Mouse (Mus musculus) left cerebral cortex, postnatal 14 days (tissue): ENCODE measurements around the gene Cacna1i. TPM values are rescaled to one million over a fixed set of nuclear protein-coding genes. Genes with fewer than 3 reads are reported as not detected.
A peak's percentile ranks its signal among the peaks of the same experiment; 100 is the strongest.

ENCODE experiments used
- DNase-seq, 2 experiments: peaks; one replicate each; pipeline ENCODE4 v3.0.0; 2021 to 2022; ENCODE audit warnings: low spot score in 2 of 2, mixed read lengths in 1 of 2
- intact Hi-C: fragments of 180-260 bp; cut with DNase I; formaldehyde crosslinking; loops from one replicate; pipeline ENCODE4 v1.15.1; 2025
- long read RNA-seq, 2 experiments: library from polyadenylated mRNA; stranded (forward); transcript quantifications; one replicate each; pipeline ENCODE4 v2.0.0; 2021
- total RNA-seq, 2 experiments: library from RNA; stranded (reverse); gene quantifications; 2 replicates each; pipeline ENCODE4 v1.2.3; 2021

The Cacna1i gene
- total RNA-seq: 100 to 1,000 TPM in 1 of 2 experiments, 10 to 100 TPM in 1; 85.0 to 100 TPM
- long read RNA-seq, experiment 1, partial matches to known transcripts: 29 of 30 reads
- long read RNA-seq, experiment 1, other reads (novel, unspliced or antisense): 1 of 30 reads
- long read RNA-seq, experiment 2, full-length matches to known transcripts: 1 of 39 reads
- long read RNA-seq, experiment 2, partial matches to known transcripts: 37 of 39 reads
- long read RNA-seq, experiment 2, other reads (novel, unspliced or antisense): 1 of 39 reads

DNA sequence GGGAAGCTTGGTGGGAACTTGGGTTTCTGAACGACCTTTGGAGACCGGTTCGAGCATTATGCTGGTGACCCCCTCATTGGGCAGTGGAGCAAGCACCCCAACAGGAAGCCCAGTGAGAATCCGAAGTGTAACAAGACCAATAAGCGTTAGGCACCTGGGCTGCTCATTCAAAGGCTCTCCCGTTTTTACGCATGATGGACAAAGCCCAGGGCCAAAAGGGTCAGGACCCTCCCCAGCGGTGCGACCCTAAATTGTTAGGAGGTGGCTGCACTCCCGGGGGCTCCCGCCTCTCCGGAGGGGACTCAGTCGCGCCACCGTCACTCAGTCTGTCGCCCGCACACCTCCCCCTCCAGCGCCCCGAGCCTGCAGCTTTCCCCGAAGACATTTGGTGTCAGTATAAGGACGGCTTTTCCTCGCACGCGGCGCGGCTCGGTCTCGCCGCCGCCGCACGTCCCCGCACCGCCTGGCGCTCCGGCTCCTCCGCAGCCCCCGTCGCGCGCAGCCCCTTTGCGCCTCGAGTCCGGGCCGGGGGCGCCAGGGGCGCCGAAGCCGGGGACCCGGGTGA is at the start of gene Cacna1i:
Cacna1i (plus strand) TSS at position 388 of the 565 bp plus-strand sequence.
- peak; percentile 67 to 71 for DNase-seq
- intact Hi-C loops: loop anchor here (5.0 to 10.0 kb wide), 3 partner anchors 198 to 405 kb away; no protein-coding TSS in a partner anchor

DNA sequence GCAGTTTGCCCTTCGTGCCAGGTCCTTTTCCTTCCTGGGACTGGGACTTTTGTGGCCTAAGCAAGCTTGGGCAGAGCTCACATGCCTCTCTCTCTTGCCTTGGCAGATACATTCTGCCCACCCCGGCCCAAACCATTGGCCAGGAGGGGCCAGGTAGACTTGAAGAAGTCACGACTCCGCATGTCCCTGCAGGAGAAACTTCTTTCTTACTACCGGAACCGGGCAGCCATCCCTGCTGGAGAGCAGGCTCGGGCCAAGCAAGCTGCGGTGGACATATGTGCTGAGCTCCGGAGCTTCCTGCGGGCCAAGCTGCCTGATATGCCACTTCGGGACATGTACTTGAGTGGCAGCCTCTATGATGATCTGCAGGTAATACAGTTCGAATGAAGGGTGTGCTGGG is 38.9 kb upstream of the Cacna1i start:
- no peak for DNase-seq
- intact Hi-C loops: no loop called here

DNA sequence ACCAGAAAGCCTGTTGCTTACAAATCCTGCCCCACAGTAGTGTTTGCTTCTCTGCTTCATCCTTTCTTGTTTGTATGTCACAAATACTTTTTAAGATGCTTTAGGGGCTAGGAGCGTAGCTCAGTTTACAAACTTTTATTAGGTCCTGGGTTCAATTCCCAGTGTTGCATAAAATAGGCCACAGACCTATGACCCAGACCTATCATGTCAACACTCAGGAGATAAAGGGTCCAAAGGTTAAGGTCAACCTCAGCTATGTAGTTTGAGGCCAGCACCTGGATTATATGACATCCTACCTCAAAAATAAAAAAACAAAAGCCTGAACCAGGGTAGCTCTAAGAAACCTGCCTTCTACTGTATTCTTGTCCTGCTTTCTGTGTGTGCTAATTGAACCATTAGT is 38.4 kb upstream of the Cacna1i start:
- no peak for DNase-seq
- intact Hi-C loops: no loop called here

DNA sequence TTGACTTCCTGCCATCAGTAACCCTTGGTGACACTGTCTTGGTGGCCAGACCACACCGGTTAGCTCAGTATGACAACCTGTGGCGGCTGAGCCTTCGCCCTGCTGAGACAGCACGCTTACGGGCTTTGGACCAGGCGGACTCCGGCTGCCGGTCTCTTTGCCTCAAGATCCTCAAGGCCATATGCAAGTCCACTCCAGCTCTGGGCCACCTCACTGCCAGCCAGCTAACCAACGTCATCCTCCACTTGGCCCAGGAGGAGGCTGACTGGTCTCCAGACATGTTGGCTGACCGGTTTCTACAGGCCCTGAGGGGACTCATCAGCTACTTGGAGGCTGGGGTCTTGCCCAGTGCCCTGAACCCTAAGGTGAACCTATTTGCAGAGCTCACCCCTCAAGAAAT is 37.4 kb upstream of the Cacna1i start:
- intact Hi-C loops: no loop called here

DNA sequence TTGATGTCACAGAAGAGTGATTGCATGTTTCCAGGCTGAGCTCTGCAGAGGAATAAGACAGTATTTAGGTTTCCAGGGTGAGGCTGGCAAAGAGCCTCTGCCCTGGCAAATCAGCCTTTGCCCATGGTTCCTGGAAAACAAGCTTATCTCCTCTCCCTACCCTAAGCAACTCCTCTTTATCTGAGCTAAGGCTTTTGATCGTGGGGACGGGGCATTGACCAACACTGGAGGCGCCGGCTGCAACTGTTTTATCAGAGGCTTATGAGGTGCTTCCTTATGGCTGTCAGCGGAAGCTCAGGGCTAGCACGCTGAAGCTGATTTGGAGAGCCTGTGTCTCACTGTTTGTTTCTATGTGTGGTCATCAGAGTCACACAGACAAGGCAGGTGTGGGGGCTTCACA is 36.5 kb upstream of the Cacna1i start:
- no peak for DNase-seq
- intact Hi-C loops: no loop called here

More for the DNA sequence above, 37.4 kb upstream of the Cacna1i start:
- DNase-seq: no peak

- DNase-seq: no peak
- intact Hi-C loops: no loop called here
These were observed 33.5 kb upstream of the Cacna1i start for GRCm38 (mm10) chr15:80253530-80253929.

DNA sequence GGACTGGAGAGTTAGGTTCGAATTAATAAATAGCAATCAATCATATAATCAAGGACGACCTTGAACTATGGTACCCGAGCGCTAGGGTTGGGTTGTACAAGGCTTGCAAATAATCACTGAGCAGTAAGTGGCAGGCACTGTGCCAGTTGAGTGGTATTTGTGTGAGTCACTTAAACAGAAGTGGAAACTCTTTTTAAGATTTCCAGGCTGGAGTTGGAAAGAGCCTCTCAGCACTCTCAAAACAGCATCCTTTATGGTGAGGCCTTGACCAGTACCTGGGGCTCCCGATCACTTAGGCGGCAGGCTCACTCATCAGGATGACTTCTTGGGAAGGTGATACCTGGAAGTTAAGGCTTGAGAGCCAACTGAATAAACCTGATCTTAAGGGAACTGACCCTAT is 32.8 kb upstream of the Cacna1i start:
- intact Hi-C loops: no loop called here
- DNase-seq: peak in 1 of 2 experiments; percentile 54

DNA sequence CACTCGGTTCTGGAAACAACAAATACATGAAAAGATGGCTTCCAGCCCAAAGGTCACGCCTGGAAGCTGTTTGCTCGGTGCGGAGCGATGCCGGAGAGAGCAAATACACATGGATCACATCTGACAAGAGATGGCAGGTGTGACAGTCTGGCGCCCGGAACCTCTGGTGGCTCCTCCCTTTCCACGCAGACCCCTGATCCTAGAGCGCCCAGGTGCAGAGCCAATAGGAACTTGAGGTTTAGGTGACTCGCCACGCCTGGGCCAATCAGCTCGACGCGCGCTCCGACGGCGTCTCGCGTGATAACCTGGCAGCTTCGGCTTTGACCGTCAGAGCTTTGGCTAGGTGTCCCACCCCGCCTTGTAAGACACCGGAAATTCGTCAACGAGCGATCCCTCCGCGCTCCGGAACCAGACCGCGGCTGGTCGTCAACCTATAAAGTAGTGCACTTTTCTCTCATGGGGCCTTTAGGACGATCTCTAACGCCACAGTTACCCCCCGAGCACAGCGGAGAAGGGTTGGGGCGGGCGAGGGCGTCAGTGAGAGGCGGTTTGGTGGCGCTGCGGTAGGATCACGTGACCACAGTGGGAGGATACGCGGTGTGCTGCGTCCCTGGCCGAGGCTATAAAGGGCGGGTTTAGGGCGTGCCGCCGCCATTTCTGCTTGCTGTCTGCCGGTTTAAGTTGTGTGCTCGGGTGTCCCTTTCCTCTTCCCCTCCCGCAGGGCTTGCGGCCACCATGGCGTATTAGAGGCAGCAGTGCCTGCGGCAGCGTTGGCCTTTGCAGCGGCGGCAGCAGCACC is 32.0 kb upstream of the Cacna1i start, which contains the start of gene Atf4:
Atf4 (plus strand) TSS at position 338 of the 799 bp plus-strand sequence.
- DNase-seq: peak; percentile 99
- intact Hi-C loops: no loop called here

GRCm38 (mm10) chr15:80255646-80256121 is 31.4 kb upstream of the Cacna1i start:
- peak; percentile 65 to 73 for DNase-seq
- intact Hi-C loops: no loop called here

DNA sequence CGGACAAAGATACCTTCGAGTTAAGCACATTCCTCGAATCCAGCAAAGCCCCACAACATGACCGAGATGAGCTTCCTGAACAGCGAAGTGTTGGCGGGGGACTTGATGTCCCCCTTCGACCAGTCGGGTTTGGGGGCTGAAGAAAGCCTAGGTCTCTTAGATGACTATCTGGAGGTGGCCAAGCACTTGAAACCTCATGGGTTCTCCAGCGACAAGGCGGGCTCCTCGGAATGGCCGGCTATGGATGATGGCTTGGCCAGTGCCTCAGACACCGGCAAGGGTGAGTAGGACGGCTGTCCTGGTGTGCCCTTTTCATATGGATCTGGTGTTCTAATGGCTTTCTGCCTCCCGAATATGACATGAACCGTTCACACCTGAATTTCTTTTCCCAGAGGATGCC is 30.8 kb upstream of the Cacna1i start:
- DNase-seq: no peak
- intact Hi-C loops: no loop called here

DNA sequence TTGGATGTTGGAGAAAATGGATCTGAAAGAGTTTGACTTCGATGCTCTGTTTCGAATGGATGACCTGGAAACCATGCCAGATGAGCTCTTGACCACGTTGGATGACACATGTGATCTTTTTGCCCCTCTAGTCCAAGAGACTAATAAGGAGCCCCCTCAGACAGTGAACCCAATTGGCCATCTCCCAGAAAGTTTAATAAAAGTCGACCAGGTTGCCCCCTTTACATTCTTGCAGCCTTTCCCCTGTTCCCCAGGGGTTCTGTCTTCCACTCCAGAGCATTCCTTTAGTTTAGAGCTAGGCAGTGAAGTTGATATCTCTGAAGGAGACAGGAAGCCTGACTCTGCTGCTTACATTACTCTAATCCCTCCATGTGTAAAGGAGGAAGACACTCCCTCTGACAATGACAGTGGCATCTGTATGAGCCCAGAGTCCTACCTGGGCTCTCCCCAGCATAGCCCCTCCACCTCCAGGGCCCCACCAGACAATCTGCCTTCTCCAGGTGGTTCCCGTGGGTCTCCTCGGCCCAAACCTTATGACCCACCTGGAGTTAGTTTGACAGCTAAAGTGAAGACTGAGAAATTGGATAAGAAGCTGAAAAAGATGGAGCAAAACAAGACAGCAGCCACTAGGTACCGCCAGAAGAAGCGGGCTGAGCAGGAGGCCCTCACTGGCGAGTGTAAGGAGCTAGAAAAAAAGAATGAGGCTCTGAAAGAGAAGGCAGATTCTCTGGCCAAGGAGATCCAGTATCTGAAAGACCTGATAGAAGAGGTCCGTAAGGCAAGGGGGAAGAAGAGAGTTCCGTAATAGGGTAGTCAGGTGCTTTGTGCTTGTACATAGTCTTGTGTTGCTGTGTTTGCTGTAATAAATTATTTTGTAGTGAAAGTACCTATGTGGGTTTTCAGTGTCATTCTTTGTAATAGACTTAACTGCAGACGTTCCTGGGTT is 30.1 kb upstream of the Cacna1i start:
- intact Hi-C loops: no loop called here
- DNase-seq: no peak

DNA sequence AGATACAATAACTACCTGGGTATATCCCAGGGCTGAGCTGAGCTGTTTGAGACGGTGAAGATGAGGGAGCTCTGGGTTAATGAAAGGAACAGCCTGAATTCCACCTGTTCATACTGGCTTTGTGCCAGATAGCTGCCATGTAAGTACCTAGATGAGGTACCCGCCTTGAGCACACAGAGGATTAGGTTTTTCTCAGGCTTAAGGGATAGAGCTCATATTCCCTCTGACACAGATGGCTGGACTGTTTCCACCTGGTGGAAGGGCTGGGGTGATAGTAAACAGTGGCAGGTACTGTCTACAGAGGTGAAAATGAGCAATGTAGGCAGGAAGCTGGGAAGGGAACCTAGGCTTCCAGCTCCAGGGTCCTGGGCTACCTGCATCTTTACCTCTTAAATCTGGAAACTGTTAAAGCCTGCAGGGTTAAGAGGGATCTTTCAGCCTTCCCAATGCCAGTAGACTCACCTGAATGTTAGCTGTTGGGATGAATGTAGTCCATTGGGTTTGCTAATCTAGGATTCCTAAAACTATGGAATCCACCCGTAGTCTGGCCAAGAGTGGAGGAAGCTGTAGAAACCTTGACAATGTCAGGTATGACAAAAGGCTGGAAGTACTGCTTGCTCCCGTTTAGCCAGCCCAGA is 29.3 kb upstream of the Cacna1i start:
- intact Hi-C loops: no loop called here
- DNase-seq: no peak

DNA sequence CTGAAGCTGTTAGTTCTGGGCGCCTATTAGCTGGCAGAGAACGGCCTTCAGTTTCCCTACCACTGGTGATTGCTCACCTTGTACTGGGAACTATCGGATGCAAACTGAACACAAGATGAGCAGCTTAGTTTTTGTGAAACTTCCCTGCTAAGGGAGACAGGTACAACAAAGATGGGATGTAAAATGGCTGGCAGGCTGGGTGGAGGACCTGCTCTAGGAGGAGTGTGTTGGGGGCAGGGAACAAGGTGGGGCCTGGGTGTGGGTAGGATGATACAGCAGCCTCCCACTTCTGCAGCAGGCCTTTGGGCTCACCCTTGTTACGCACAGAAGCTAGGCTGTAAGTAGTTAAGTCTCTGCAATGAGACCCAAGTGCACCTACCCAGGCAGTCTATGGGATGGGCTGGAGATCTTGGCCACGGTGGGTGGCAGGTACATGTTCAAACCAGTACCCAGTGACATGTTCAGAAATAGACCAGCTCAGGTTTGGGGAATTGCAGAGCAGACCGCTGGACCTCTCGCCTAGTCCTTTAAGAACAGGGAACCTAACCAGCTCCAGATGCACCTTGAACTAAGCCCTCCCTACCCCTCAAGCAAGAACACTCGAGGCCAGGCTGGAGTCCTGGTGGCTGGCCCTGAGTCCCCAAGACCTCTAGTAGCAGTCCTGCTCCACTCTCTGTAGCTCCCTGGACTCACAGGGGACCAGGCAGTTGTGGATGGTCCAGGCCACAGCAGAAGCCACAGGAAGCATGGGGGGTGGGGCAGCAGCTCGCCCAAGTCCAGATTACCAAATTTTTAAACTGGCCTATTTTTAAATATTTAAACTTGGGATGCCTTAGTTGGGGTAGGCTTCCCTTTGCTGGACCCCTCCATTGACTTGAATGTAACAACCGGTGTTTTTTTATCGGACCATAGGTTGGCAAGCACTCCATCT is 28.5 kb upstream of the Cacna1i start:
- intact Hi-C loops: no loop called here
- no peak for DNase-seq

DNA sequence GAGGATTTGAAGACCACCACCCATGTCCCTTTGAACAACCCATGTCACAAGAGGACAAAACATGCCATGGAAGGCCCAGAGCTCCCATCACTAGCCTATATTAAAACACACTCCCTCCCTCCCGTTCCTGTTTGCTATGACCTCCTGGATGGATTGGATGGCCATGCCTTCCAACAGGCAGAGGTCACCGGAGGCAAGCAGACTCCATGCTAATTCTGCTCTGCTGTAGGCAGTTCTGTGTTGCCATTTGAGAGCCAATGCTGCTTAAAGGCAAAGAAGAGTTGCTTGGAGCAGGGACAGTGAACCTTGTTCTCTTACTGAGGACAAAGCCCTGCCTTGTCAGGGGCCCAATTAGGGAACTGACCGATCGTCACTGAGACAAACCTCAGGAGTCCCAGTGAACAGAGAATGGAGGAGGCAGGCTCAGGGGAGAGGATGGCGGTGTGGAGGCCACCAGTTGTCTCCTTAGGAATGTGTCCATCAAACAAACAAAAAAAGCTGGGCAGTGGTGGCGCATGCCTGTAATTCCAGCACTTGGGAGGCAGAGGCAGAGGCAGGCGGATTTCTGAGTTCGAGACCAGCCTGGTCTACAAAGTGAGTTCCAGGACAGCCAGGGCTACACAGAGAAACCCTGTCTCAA is 27.5 kb upstream of the Cacna1i start:
- intact Hi-C loops: no loop called here
- no peak for DNase-seq

DNA sequence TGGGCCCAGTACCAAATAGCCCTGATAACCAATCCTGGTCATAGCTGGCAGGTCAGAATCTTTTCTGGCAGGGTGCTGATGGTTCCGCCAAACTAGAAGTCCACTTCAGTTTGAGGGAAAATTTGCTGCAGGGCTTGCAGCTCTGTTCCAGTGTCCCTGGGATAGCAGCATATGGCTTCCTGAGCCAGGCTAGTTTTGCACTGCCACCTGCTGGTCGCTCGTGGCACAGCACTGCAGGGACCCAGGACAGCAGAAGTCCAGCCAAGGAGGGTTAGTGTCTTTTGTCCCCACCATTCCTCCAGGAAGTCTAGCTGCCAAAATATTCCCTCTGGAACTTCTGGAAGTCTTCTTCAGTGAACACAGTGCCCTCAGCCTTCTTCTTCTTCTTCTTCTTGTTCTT is 26.4 kb upstream of the Cacna1i start:
- DNase-seq: peak; percentile 82 to 88
- intact Hi-C loops: no loop called here

- DNase-seq: no peak
- intact Hi-C loops: no loop called here
These were observed 25.9 kb upstream of the Cacna1i start for GRCm38 (mm10) chr15:80261100-80261499.
